Mouse (Mus musculus): Measurements from ENCODE around the gene Gm10912.
"Not testable (repeated sequence)": the region's sequence is repeated elsewhere in the genome, so short reads cannot be mapped to it uniquely, and the experiment has no call there.

The Gm10912 gene

GRCm38 (mm10) chr2:104064152-104064551, 1.5 kb upstream of the Gm10912 start:
- in situ Hi-C loops (cut with MboI, MseI), result no loop called here

GRCm38 (mm10) chr2:104068450-104068849, 2.8 kb downstream of the Gm10912 start, which contains the start of gene Gm10799:
Gene Gm10799, minus strand, starts transcription at chr2:104068550.
- in situ Hi-C loops (cut with MboI, MseI), result not testable (repeated sequence)

GRCm38 (mm10) chr2:104069704-104070185, 4.1 kb downstream of the Gm10912 start, which contains the start of gene Cd59b:
Gene Cd59b, plus strand, starts transcription at chr2:104069849.
- in situ Hi-C loops (cut with MboI, MseI), result loop anchor here (10.0 kb wide), 1 partner anchor 1735 kb away; no protein-coding TSS in a partner anchor

DNA sequence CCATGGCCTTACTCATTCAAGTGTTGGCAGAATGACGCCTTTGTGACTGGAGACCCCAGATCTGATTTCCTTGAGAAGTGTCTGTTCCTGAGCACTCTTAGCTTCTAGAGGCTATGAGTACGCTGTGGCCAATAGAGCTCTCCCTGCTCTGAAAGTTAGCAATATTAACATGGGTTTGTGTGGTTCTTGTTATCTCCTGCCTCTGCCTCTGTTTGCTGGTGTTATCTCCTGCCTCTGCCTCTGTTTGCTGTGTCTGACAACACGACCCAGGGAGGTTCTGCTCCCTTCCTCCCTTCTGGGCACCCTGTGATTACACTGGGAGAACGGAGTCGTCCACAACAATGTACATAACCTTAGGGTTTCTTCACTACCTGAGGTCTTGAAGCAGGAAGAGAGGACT, 12.7 kb downstream of the Gm10912 start:
- in situ Hi-C loops (cut with MboI, MseI), result loop anchor here (10.0 kb wide), 1 partner anchor 1743 kb away; no protein-coding TSS in a partner anchor

- in situ Hi-C loops (cut with MboI, MseI), result not testable (repeated sequence)
Measured at GRCm38 (mm10) chr2:104081436-104082050, 15.9 kb downstream of the Gm10912 start.

DNA sequence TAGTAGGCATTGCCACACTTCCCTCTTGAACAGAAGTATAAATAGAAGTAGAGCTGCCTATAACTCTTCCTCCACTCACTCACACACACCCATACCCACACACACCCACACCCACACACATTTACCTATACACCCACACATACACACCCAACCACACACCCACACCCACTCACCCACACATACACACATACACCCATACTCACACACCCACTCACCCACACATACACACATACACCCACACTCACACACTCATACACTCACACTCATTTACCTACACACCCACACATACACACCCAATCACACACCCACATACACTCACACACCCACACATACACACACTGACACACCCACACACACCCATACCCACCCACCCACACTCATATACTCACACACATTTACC, 16.8 kb downstream of the Gm10912 start:
- in situ Hi-C loops (cut with MboI, MseI), result no loop called here

DNA sequence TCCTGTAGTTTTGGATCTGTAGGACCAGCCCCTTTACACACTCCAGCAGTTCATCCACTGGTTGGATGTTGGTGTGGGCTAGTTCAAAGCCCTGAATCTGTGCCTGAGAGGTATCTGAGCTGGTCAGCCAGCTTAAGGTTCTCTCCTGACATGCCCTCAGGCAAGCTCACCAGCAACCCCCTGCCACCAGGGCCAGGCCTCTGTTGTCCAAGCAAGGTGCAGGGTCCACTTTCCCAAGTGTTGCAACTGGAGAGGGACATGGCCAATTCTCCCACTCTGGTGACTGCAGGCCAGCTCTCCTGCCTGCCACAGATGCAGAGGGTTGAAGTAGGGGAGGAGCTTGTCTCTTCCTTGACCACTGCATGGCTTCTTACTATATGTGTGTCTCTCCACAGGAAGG, 18.4 kb downstream of the Gm10912 start:
- in situ Hi-C loops (cut with MboI, MseI), result not testable (repeated sequence)

DNA sequence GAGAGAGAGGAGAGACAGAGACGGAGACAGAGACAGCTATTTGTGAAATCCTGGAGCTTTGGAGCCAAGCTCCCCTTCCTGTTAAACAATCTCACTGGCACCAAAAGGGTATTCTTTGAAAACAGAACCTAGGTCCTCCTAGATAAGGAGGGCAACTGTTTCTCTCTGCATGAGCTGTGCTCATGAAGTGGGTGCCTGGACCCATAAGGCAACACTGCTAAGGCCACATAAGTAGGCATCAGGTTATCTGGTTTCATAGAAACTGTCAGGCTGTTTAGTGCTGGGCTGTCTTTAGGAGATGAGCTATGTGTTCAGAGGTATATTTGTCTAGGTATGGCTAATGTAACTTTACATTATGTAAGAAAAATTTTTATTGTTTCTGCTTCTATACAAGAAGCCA, 21.9 kb downstream of the Gm10912 start:
- in situ Hi-C loops (cut with MboI, MseI), result not testable (repeated sequence)

GRCm38 (mm10) chr2:104093305-104093704, 27.7 kb downstream of the Gm10912 start:
- in situ Hi-C loops (cut with MboI, MseI), result no loop called here

- in situ Hi-C loops (cut with MboI, MseI), result no loop called here
Measured at GRCm38 (mm10) chr2:104095741-104096213, 30.2 kb downstream of the Gm10912 start, which contains the start of gene Cd59a. Gene Cd59a, plus strand, starts transcription at chr2:104095801.

- in situ Hi-C loops (cut with MboI, MseI), result no loop called here
Measured at GRCm38 (mm10) chr2:104096256-104096655, 30.6 kb downstream of the Gm10912 start.

- in situ Hi-C loops (cut with MboI, MseI), result not testable (repeated sequence)
Measured at GRCm38 (mm10) chr2:104096796-104097195, 31.2 kb downstream of the Gm10912 start.

GRCm38 (mm10) chr2:104097396-104097795, 31.8 kb downstream of the Gm10912 start:
- in situ Hi-C loops (cut with MboI, MseI), result not testable (repeated sequence)

DNA sequence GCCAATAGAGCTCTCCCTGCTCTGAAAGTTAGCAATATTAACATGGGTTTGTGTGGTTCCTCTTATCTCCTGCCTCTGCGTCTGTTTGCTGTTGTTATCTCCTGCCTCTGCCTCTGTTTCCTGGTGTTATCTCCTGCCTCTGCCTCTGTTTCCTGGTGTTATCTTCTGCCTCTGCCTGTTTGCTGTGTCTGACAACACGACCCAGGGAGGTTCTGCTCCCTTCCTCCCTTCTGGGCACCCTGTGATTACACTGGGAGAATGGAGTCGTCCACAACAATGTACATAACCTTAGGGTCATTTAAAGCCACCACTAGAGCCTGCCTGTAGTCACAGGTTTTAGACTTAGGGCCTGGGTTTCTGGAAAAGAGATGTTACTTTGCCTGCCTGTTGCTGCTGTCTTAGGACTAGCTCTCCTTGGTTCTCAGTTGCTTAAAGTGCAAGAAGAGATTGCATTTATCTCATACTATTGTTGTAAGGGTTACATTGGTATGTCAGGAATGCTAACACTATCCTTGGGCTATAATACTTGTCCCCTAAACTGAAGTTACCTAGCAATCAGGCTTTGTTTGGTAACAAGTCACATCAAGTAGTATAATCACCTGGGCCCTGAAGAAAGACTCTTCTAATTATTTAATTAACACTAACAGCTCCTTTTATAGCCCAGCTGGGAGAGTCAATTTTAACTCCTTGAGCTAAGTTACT, 33.1 kb downstream of the Gm10912 start:
- in situ Hi-C loops (cut with MboI, MseI), result no loop called here

DNA sequence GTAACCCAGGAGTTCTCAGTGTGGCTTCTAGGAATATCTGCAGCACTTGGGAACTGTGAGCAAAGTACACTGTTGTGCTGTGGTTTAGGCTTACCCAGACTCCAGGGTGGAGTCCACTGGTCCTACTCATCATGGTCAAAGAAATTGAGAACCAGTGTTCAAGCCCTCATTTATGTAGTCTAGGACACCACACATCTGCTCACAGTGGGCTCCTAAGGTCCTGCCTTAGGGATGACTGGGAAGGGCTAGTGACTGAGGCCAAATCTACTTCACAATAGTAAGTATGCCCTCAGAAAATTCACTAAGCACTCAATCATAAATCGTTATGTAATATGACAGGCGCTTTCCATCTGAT, 33.6 kb downstream of the Gm10912 start:
- in situ Hi-C loops (cut with MboI, MseI), result no loop called here

DNA sequence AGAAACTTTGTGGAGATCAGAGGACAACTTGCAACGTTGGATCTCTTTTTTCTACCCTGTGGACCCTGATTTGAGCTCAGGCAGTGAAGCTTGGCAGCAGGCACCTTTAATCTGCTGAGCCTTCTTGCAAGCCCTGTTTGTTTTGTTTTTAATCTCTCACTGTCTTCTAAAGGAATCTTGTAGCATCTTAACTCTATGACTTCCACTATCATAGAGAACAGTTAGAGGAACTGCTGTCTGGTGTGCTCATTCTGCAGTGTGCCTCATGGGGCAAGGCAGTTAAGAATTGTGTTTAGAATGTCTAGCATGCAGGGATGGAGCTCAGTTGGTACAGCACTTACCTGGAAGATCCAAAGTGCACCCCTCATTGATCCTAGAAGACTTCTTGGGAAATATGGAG, 34.3 kb downstream of the Gm10912 start:
- in situ Hi-C loops (cut with MboI, MseI), result no loop called here

GRCm38 (mm10) chr2:104104800-104105199, 39.2 kb downstream of the Gm10912 start:
- in situ Hi-C loops (cut with MboI, MseI), result no loop called here

- in situ Hi-C loops (cut with MboI, MseI), result not testable (repeated sequence)
Measured at GRCm38 (mm10) chr2:104109021-104109420, 43.4 kb downstream of the Gm10912 start.

- in situ Hi-C loops (cut with MboI, MseI), result no loop called here
Measured at GRCm38 (mm10) chr2:104109528-104109927, 43.9 kb downstream of the Gm10912 start.

- in situ Hi-C loops (cut with MboI, MseI), result no loop called here
Measured at GRCm38 (mm10) chr2:104110031-104110430, 44.4 kb downstream of the Gm10912 start.

- in situ Hi-C loops (cut with MboI, MseI), result not testable (repeated sequence)
Measured at GRCm38 (mm10) chr2:104111170-104111797, 45.7 kb downstream of the Gm10912 start.

- in situ Hi-C loops (cut with MboI, MseI), result not testable (repeated sequence)
Measured at GRCm38 (mm10) chr2:104113563-104113962, 47.9 kb downstream of the Gm10912 start.

Data from T-helper 1 cell (primary cell).